Mouse (Mus musculus) myocyte (in vitro differentiated cells): ENCODE data around the gene Garnl3.

Source experiments
- MAX ChIP-seq: IDR thresholded peaks from one replicate; pipeline ENCODE4 v1.6.1; 2011; ENCODE audit warnings: low read depth, mild to moderate bottlenecking, control low read depth
- POLR2A ChIP-seq: IDR thresholded peaks from one replicate; pipeline ENCODE4 v1.6.1; 2011; ENCODE audit warnings: low read depth, mild to moderate bottlenecking, control low read depth, moderate library complexity; ENCODE audit not compliant: insufficient read length
- POLR2AphosphoS2 ChIP-seq: IDR thresholded peaks from one replicate; pipeline ENCODE4 v1.6.1; 2011; ENCODE audit warnings: low read depth, control low read depth; ENCODE audit not compliant: insufficient read length
- TCF12 ChIP-seq: IDR thresholded peaks from one replicate; pipeline ENCODE4 v1.6.1; 2011; ENCODE audit warnings: mild to moderate bottlenecking, control low read depth; ENCODE audit not compliant: poor library complexity, insufficient read depth, severe bottlenecking
- USF1 ChIP-seq: IDR thresholded peaks from one replicate; pipeline ENCODE4 v1.6.1; 2011; ENCODE audit warnings: low read depth, mild to moderate bottlenecking, control low read depth, moderate library complexity

DNA sequence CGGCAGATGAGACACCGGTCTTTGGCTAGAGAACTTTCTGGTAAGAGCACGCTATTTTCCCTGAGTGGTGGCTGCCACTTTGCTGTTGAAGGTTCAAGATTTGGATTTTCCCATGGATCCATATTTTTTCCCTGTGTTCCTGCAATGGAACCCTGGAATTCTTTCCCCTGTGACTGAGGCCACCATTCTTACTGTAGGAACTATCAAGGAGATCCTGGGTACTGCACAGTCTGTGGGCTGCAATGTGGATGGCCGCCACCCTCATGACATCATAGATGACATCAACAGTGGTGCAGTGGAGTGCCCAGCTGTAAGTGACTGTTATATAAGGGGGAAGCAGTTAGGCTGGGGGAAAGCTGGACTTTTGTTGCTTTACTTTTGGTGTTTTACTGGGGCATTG, 167.9 kb downstream of the Garnl3 start:
- TF ChIP-seq POLR2A (no peak), TCF12 (no peak), POLR2AphosphoS2 (no peak), USF1 (no peak), MAX (no peak)
